Mouse (Mus musculus) heart, adult 10 weeks (tissue): ENCODE results near the gene Gm28042. TPM values are rescaled to one million over a fixed set of nuclear protein-coding genes. Genes with fewer than 3 reads are reported as not detected.

ENCODE experiments used
- polyA plus RNA-seq: library from polyadenylated mRNA; stranded (reverse); fragments of 350-450 nt; fragmentation: Illumina TruSeq; extraction: RNeasy Lipid Tissue Mini Kit (QIAGEN cat#74804); gene quantifications from one replicate; pipeline ENCODE4 v1.2.3, GENCODE M21; 2014; ENCODE audit warnings: low read depth, low replicate concordance

The Gm28042 gene
- polyA plus RNA-seq = 3.2 TPM

DNA sequence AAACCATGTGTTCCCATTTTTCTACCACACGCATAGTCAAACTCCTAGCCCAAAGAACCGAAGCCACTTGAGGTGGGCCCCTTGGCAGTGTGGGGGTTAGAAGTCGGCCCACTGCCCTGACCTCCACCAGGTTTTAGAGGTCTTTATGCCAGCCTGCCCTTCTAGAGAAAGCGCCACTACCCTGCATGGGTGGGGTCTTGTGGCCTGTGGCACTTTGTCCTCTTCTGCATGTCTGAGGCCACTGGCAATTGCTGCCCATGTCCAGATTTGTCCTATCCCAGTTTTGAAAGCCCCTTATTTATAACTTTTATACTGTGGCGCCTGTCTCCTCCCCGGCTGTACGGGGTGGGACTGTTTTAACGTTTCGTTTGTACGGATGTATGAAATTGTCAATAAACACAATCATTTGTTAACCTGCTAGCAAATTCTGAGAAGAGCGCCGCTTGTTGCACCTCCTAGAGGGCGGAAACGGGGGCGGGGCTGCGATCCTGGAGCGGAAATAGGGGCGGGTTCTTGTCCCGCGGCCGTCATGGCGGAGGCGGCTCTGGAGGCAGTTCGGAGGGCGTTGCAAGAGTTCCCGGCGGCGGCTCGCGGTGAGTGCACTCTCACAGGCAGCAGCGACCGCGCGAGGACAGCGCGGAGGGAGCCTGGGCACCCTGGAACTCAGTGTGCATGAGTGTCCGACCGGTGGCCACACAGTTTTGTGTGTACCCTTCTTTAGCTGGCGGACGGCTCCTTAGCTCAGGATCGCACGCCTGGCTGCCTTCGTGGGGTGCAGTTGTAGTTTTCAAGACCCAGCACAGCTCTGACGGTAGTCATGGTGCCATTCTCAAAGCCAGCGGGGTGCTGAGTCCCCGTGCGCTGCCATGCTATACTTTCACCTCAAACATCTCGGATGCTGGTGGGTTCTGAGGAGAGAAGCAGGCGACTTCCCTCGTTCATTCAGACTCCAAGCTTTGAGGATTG is at the start of gene Gm28042, which contains the start of gene Jmjd7:
TSS of gene Gm28042 (plus strand) at position 510 of the 966 bp plus-strand sequence.
TSS of gene Jmjd7 (plus strand) at position 500 of the 966 bp plus-strand sequence.

GRCm38 (mm10) chr2:120032726-120033467 is 5.6 kb downstream of the Gm28042 start, which contains the start of gene Pla2g4b:
Gene Pla2g4b (plus strand): TSS chr2:120033417.

Other genes starting within 250 kb of the Gm28042 start
- gene Rpap1, start 240.0 kb upstream of the Gm28042 start, polyA plus RNA-seq = 10.8 TPM
- gene Tyro3, start 229.8 kb upstream of the Gm28042 start, polyA plus RNA-seq = 1.9 TPM
- gene Mga, start 130.3 kb upstream of the Gm28042 start, polyA plus RNA-seq = 14.5 TPM
- 8.1 TPM for gene Mapkbp1, start 54.8 kb upstream of the Gm28042 start, polyA plus RNA-seq
- 6.3 TPM for gene Jmjd7, start within 50 bp of the Gm28042 start, polyA plus RNA-seq
- 2.2 TPM for gene Pla2g4b, start 5.9 kb downstream of the Gm28042 start, polyA plus RNA-seq
- 270 TPM for gene Ehd4, start 127.1 kb downstream of the Gm28042 start, polyA plus RNA-seq
- 5.9 TPM for gene Pla2g4e, start 217.8 kb downstream of the Gm28042 start, polyA plus RNA-seq